Mouse (Mus musculus): ENCODE measurements at regions not wholly inside any gene's neighbourhood (a gene's known extent, or its start where the extent isn't known, plus 50 kb on each side); places are given as distances from the start of the nearest gene placed in this dataset.

DNA sequence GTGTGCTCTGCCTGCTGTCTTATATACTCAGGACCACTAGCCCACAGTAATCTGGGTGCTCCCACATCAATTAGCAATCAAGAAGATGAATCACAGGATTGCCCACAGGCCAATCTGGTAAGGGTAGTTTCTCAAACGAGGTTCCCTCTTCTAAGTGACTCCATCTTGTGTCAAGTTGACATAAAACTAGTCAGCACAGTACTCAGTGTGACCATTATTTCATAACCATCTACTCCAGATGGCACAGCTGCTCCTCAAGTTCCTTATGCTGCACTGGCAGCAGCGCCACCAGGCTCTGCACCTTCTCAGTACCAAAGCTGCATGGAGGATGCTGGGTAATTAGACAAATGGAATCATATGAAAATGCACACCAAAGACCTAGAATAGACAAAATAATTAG is 175.6 kb upstream of the B3galt2 start:
- ATAC-seq (ENCODE audit: extremely low read depth, insufficient number of reproducible peaks, low FRiP score, poor library complexity, severe bottlenecking), result peak; percentile 56

DNA sequence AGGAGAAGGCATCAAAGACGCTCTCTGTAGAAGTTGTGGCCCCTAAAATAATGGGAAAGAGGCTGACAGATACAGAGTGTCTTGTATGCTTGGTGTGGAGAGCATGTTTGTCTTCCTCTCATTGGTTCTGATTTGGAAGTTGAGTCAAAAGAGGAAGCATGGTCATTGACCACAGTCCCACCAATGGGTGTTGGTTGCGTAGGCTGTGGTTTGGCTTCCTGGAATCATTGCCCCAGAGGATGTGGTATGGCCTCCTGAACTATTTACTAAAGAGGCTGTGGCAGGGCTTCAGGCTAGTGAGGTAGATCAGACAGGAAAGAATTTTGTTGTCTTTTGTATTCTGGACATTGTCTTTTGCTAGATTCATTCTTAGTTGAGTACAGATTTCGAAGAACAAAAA is 174.4 kb upstream of the B3galt2 start:
- ATAC-seq (ENCODE audit: extremely low read depth, insufficient number of reproducible peaks, low FRiP score, poor library complexity, severe bottlenecking), result peak; percentile 98

DNA sequence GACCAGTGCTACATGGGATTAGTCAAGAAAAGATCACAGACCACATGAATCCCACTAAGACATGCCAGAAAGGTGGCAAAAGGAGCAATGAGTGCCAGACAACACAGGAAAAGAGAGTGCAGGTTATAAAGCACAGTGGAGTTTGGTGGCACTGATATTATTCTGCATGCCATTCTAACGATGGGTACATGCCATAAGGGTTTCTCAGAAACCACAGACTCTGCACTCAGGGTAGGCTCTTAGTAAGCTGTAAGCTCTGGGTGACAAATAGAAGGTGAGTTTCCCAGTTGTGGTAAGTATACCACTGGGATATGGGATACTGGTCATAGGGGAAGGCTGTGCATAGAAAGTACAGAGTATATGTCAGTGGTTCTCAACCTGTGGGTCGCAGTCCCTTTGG is 165.1 kb upstream of the B3galt2 start:
- no peak for ATAC-seq (ENCODE audit: extremely low read depth, insufficient number of reproducible peaks, low FRiP score, poor library complexity, severe bottlenecking)

DNA sequence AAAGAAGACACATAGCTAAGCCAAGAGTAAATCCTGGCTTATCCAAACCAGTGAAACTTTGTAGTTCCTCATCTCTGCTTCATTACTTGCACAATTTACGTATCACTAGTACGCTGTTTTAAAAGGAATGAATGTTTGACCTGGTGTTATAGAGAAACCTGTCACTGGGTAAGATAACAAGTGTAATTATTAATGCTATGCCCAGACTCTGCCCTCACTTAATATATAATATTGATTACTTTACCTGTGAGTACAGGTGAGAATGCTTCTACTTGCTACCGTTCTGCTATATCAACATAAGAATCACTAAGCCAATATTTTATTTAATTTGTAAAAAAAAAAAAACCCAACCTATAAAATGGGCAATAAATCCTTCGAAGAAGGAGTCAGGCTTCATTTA is 157.1 kb upstream of the B3galt2 start:
- no peak for ATAC-seq (ENCODE audit: extremely low read depth, insufficient number of reproducible peaks, low FRiP score, poor library complexity, severe bottlenecking)

DNA sequence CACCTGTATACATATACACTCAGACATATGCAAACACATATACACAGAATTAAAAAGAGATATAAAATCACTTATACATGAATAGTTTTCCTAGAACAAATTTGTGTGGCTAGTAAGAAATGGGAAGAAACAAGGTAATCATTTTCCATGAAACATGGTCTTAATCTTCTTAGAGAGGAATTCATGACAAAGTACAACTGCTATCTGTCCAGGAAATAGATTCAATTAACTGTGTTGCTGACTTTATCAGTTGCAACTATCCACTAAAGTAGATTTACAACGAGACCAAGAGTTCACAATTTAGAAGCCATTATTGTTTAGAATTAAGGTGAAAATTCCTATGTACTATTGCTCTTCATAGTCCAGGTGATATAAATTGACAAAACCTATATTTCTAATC is 155.5 kb upstream of the B3galt2 start:
- no peak for ATAC-seq (ENCODE audit: extremely low read depth, insufficient number of reproducible peaks, low FRiP score, poor library complexity, severe bottlenecking)

DNA sequence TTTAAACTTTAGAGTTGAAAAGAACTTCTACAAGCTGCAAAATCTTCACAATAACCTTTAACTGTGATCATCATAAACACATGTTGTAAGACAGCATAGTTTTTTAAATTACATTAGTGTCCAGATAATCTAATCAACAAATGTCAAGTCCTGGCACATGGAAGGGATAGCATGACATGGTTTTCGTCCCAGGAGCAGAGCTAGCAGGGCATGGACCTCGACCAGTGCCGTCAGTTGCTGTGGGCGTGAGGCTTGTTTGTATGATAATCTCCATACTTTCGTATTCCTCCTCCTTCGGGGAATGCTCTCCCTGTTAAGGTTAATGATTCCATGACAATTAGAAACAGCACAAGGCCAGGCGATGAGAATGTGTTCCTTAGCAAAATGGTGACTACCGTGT is 143.4 kb upstream of the B3galt2 start:
- no peak for ATAC-seq (ENCODE audit: extremely low read depth, insufficient number of reproducible peaks, low FRiP score, poor library complexity, severe bottlenecking)

DNA sequence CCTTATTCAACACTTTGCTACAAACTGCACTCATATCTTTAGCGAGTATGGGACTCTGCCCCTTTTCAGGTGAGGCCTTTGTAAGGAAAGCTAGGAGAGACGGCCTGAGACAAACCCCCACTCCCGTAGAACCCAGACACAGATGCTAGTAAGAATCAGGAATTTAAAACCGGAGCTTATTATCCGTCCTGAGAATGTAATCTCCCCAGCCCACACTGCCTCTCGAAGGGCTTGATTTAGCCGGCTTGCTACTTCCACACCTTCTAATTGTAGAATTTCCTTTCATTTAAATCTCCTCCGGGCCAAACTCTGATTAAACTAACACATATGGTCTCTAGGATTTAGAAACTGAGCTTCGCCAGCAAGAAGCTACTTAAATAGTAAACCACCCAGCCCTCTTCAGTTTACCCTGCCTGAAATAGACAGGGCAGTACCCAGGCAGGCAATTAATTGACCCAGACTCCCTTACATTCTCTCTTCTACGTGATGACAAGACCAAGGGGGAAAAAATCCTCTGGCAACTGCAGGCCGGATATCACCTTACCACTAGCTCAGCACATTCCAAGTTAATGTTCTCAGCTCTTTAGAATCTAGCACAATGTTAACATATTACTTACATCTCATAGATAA is 136.9 kb upstream of the B3galt2 start:
- ATAC-seq (ENCODE audit: extremely low read depth, insufficient number of reproducible peaks, low FRiP score, poor library complexity, severe bottlenecking), result no peak

DNA sequence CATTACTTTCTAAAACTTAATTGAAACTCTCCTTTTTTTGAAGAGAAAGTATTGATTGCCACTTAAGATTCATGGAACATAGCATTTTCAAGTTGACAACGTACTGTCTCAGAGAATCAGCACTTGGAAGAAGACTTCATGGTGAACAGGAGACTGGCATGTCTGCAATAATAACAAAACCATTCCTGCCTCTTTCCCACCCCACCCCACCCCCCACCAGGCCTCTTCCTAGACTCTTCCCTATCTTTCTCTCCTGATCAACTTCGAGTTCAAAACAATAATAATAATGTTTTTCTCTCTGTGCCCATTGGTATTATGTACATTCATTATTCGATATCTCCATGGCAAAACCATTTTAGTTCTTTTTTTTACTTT is 136.4 kb upstream of the B3galt2 start:
- no peak for ATAC-seq (ENCODE audit: extremely low read depth, insufficient number of reproducible peaks, low FRiP score, poor library complexity, severe bottlenecking)

DNA sequence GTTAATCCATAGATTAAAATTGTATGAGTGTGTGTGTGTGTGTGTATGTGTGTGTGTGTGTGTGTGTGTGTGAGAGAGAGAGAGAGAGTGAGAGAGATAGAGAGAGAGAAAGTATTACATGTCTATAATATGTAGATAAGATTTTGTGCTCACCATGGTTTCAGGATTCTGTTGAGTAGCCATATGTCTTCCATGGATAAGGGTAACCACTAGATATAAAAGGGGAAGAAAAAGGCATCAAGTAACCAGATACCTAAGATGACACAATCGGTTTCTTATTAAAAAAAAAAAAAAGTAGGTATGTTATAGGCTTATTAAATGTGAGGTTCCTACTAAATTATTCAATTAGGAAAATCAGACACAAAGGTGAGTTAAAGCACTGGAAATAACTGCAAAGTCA is 135.1 kb upstream of the B3galt2 start:
- no peak for ATAC-seq (ENCODE audit: extremely low read depth, insufficient number of reproducible peaks, low FRiP score, poor library complexity, severe bottlenecking)

DNA sequence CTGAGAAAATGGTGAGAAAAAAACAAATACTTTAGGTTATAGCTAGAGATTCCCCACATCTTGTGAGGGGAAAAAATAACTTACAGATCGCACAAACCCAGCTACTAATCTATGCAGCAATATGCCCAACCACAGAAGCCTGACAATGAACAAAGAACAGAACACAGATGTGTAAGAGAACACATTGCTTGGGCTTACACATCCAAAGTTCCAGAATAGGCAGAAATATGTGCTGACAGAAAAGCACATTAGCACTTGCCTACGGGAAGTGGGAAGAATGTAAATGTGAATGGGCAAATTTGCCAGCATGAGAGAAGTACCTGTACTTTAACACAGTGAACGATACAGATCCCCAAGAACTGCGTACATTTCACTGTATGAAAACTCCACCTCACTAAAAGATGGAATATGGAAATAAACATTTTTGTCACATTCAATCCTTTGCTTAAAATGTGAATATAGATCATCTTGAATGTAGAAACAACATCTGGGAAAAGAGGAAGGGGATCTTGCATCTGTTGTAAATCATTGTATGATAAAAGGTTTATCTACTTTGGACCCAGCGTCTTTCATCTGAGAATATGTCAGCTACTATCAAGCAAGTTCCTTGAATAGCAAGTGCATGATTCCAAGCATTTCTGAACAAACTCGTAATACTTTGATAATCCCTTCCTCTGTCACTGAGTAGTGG is 116.5 kb upstream of the B3galt2 start:
- ATAC-seq (ENCODE audit: extremely low read depth, insufficient number of reproducible peaks, low FRiP score, poor library complexity, severe bottlenecking), result no peak

DNA sequence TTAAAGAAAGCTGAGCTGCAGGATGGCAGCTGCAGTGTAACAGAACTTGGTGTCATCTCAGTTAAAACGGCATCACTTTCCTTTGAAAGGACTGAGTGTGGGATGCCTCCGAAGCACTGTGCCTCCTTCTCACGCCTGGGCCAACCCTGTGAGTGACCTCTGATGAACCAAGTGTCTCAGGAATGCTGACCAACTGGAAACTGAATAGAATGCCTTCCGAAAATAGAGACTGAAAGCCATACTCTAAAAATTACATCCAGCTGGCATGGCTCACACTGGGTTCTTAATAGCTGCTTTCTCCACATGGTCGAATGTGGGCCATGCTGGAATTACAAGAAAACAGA is 116.0 kb upstream of the B3galt2 start:
- no peak for ATAC-seq (ENCODE audit: extremely low read depth, insufficient number of reproducible peaks, low FRiP score, poor library complexity, severe bottlenecking)

DNA sequence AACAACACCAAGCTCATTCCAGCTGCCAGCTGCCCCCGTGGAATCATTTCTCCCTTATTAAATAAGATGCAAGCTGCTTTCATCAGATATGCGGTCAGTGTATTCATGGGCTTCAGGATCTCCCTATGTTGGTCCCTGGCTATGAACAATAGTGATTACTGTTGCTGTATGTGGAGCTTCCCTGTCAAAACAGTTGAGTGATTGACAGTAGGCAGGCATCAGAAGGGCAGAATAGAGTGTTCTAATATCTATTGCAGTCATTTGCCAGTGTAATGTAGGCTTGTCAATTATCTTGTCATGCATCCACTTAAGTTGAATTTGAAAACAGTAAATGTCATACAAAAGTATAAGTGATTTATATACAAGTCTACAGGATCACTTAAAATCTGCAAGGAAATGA is 100.2 kb upstream of the B3galt2 start:
- ATAC-seq (ENCODE audit: extremely low read depth, insufficient number of reproducible peaks, low FRiP score, poor library complexity, severe bottlenecking), result no peak

DNA sequence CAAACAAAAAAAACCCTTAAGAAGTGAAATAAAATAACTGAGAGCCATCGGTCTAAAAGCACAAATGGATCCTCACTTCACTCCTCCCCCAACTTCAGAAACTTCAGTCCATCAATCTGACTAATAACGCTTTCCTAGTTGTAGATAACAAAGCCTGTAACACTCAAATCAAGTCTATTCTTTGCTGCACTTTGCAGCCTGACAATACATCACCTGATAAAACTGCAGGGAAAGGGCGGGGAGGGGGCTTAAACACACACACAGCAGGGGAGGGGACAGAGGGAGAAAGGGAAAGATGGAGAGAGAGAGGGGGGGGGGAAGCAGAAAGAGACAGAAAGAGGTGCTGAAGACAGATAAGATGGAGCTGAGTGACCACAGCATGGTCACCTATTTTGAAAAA is 99.8 kb upstream of the B3galt2 start:
- no peak for ATAC-seq (ENCODE audit: extremely low read depth, insufficient number of reproducible peaks, low FRiP score, poor library complexity, severe bottlenecking)

Measured in neutrophil, adult 5-6 weeks (primary cell).